Mouse (Mus musculus): Measurements from ENCODE around the gene Fra10ac1. TPM values are rescaled to one million over a fixed set of nuclear protein-coding genes. Genes with fewer than 3 reads are reported as not detected.

The Fra10ac1 gene
- total RNA-seq, 1 experiment = 12.2 TPM

- no peak for TF ChIP-seq ZNF384 (IDR thresholded peaks at IDR 0.05; ENCODE audit: low read depth, low read length)
- no peak for TF ChIP-seq MAFK (IDR thresholded peaks at IDR 0.05; ENCODE audit: insufficient read depth, low read depth, low read length)
- TF ChIP-seq HCFC1 (IDR thresholded peaks at IDR 0.05; ENCODE audit: borderline replicate concordance, insufficient read depth, low read length) = no peak
- no peak for TF ChIP-seq ZC3H11A (IDR thresholded peaks at IDR 0.05; ENCODE audit: borderline replicate concordance, low read depth, low read length)
- no peak for TF ChIP-seq CHD2 (IDR thresholded peaks at IDR 0.05; ENCODE audit: low read depth, low read length)
- no peak overlapping the region for H3K9ac ChIP-seq (ENCODE audit: insufficient read depth, low read depth, low read length, poor library complexity, severe bottlenecking)
Observed at GRCm38 (mm10) chr19:38237834-38238212, 13.9 kb upstream of the Fra10ac1 start.

GRCm38 (mm10) chr19:38236526-38236925 is 12.6 kb upstream of the Fra10ac1 start:
- in situ Hi-C loops (cut with MboI; ENCODE audit: low sequenced_read_pairs in 2 of 2, unreplicated experiment in 2 of 2) = no loop called here
- no peak for DNase-seq (ENCODE audit: low read depth, low spot score)
- peaks cover 2 to 13% of the 10 kb centered on the region in 2 experiments; a peak in 2 of 4 replicates for H3K4me1 ChIP-seq (ENCODE audit: control insufficient read depth in 2 of 2, insufficient read depth in 2 of 2, low read length in 2 of 2, poor library complexity in 1 of 2)
- H3K9me3 ChIP-seq (ENCODE audit: control insufficient read depth, insufficient read depth, low read depth, low read length) = no peaks in the 10 kb centered on the region
- no peak overlapping the region; the same call in 1 of the 2 replicates for H3K9ac ChIP-seq (ENCODE audit: insufficient read depth, low read depth, low read length, poor library complexity, severe bottlenecking)
- H3K27ac ChIP-seq (ENCODE audit: insufficient read depth, low read depth, low read length, poor library complexity, severe bottlenecking) = peak overlapping the region; percentile 88; the same call in 1 of the 2 replicates
- TF ChIP-seq ZNF384 (IDR thresholded peaks at IDR 0.05; ENCODE audit: low read depth, low read length) = no peak
- no peak for TF ChIP-seq ZC3H11A (IDR thresholded peaks at IDR 0.05; ENCODE audit: borderline replicate concordance, low read depth, low read length)
- no peak for TF ChIP-seq HCFC1 (IDR thresholded peaks at IDR 0.05; ENCODE audit: borderline replicate concordance, insufficient read depth, low read length)
- TF ChIP-seq MAFK (IDR thresholded peaks at IDR 0.05; ENCODE audit: insufficient read depth, low read depth, low read length) = no peak
- no peaks in the 10 kb centered on the region for H3K36me3 ChIP-seq (ENCODE audit: control insufficient read depth, insufficient read depth, low read length, poor library complexity, severe bottlenecking)
- peak overlapping the region; percentile 25 to 30; a peak in 2 of 4 replicates for H3K4me3 ChIP-seq (ENCODE audit: insufficient read depth in 1 of 2, low read depth in 1 of 2, low read length in 2 of 2, poor library complexity in 1 of 2, severe bottlenecking in 1 of 2)

More at GRCm38 (mm10) chr19:38237834-38238212, 13.9 kb upstream of the Fra10ac1 start:
- in situ Hi-C loops (cut with MboI; ENCODE audit: low sequenced_read_pairs in 2 of 2, unreplicated experiment in 2 of 2) = no loop called here
- peak overlapping the region; percentile 43; the same call in 1 of the 2 replicates for H3K27ac ChIP-seq (ENCODE audit: insufficient read depth, low read depth, low read length, poor library complexity, severe bottlenecking)
- peak overlapping the region; percentile 20 to 70 for H3K4me3 ChIP-seq (ENCODE audit: insufficient read depth in 1 of 2, low read depth in 1 of 2, low read length in 2 of 2, poor library complexity in 1 of 2, severe bottlenecking in 1 of 2)
- H3K36me3 ChIP-seq (ENCODE audit: control insufficient read depth, insufficient read depth, low read length, poor library complexity, severe bottlenecking) = no peaks in the 10 kb centered on the region
- peak; percentile 99 for DNase-seq (ENCODE audit: low read depth, low spot score)
- peaks cover 2 to 13% of the 10 kb centered on the region in 2 experiments; a peak in 2 of 4 replicates for H3K4me1 ChIP-seq (ENCODE audit: control insufficient read depth in 2 of 2, insufficient read depth in 2 of 2, low read length in 2 of 2, poor library complexity in 1 of 2)
- H3K9me3 ChIP-seq (ENCODE audit: control insufficient read depth, insufficient read depth, low read depth, low read length) = no peaks in the 10 kb centered on the region

GRCm38 (mm10) chr19:38232516-38232915 is 8.6 kb upstream of the Fra10ac1 start:
- H3K9ac ChIP-seq (ENCODE audit: insufficient read depth, low read depth, low read length, poor library complexity, severe bottlenecking) = no peak overlapping the region
- no peak overlapping the region for H3K27ac ChIP-seq (ENCODE audit: insufficient read depth, low read depth, low read length, poor library complexity, severe bottlenecking)
- H3K4me3 ChIP-seq (ENCODE audit: insufficient read depth in 1 of 2, low read depth in 1 of 2, low read length in 2 of 2, poor library complexity in 1 of 2, severe bottlenecking in 1 of 2) = no peak overlapping the region
- no peaks in the 10 kb centered on the region for H3K9me3 ChIP-seq (ENCODE audit: control insufficient read depth, insufficient read depth, low read depth, low read length)
- H3K4me1 ChIP-seq (ENCODE audit: control insufficient read depth in 2 of 2, insufficient read depth in 2 of 2, low read length in 2 of 2, poor library complexity in 1 of 2) = peaks cover 2 to 9% of the 10 kb centered on the region in 2 experiments; a peak in 2 of 4 replicates
- DNase-seq (ENCODE audit: low read depth, low spot score) = no peak
- no peaks in the 10 kb centered on the region for H3K36me3 ChIP-seq (ENCODE audit: control insufficient read depth, insufficient read depth, low read length, poor library complexity, severe bottlenecking)
- in situ Hi-C loops (cut with MboI; ENCODE audit: low sequenced_read_pairs in 2 of 2, unreplicated experiment in 2 of 2) = no loop called here
- TF ChIP-seq CHD2 (IDR thresholded peaks at IDR 0.05; ENCODE audit: low read depth, low read length) = no peak
- TF ChIP-seq MAFK (IDR thresholded peaks at IDR 0.05; ENCODE audit: insufficient read depth, low read depth, low read length) = no peak
- TF ChIP-seq ZNF384 (IDR thresholded peaks at IDR 0.05; ENCODE audit: low read depth, low read length) = no peak
- TF ChIP-seq ZC3H11A (IDR thresholded peaks at IDR 0.05; ENCODE audit: borderline replicate concordance, low read depth, low read length) = no peak
- TF ChIP-seq HCFC1 (IDR thresholded peaks at IDR 0.05; ENCODE audit: borderline replicate concordance, insufficient read depth, low read length) = no peak

- Histone ChIP-seq H3K4me3 (ENCODE audit: insufficient read depth in 1 of 2, low read depth in 1 of 2, low read length in 2 of 2, poor library complexity in 1 of 2, severe bottlenecking in 1 of 2) (no peak overlapping the region), H3K9ac (ENCODE audit: insufficient read depth, low read depth, low read length, poor library complexity, severe bottlenecking) (no peak overlapping the region), H3K27ac (ENCODE audit: insufficient read depth, low read depth, low read length, poor library complexity, severe bottlenecking) (no peak overlapping the region), H3K4me1 (ENCODE audit: control insufficient read depth in 2 of 2, insufficient read depth in 2 of 2, low read length in 2 of 2, poor library complexity in 1 of 2) (peaks cover 2 to 9% of the 10 kb centered on the region in 2 experiments; a peak in 2 of 4 replicates), H3K36me3 (ENCODE audit: control insufficient read depth, insufficient read depth, low read length, poor library complexity, severe bottlenecking) (no peaks in the 10 kb centered on the region), H3K9me3 (ENCODE audit: control insufficient read depth, insufficient read depth, low read depth, low read length) (no peaks in the 10 kb centered on the region)
- in situ Hi-C loops (cut with MboI; ENCODE audit: low sequenced_read_pairs in 2 of 2, unreplicated experiment in 2 of 2) = no loop called here
- TF ChIP-seq ZC3H11A (IDR thresholded peaks at IDR 0.05; ENCODE audit: borderline replicate concordance, low read depth, low read length) (no peak), ZNF384 (IDR thresholded peaks at IDR 0.05; ENCODE audit: low read depth, low read length) (no peak), CHD2 (IDR thresholded peaks at IDR 0.05; ENCODE audit: low read depth, low read length) (no peak), MAFK (IDR thresholded peaks at IDR 0.05; ENCODE audit: insufficient read depth, low read depth, low read length) (no peak), HCFC1 (IDR thresholded peaks at IDR 0.05; ENCODE audit: borderline replicate concordance, insufficient read depth, low read length) (no peak)
- no peak for DNase-seq (ENCODE audit: low read depth, low spot score)
Observed at GRCm38 (mm10) chr19:38232087-38232486, 8.1 kb upstream of the Fra10ac1 start.
